Mouse (Mus musculus) liver, postnatal 0 days (tissue): ENCODE results near the gene Tmem208.

Source experiments
- CTCF ChIP-seq: sonication (generic); IDR thresholded peaks from 2 replicates; pipeline ENCODE4 v1.5.1; 2016; ENCODE audit warnings: antibody characterized with exemption, low read depth
- EP300 ChIP-seq: IDR thresholded peaks from 2 replicates; pipeline ENCODE4 v1.6.1; 2016; ENCODE audit warnings: antibody characterized with exemption, low read depth, mild to moderate bottlenecking

DNA sequence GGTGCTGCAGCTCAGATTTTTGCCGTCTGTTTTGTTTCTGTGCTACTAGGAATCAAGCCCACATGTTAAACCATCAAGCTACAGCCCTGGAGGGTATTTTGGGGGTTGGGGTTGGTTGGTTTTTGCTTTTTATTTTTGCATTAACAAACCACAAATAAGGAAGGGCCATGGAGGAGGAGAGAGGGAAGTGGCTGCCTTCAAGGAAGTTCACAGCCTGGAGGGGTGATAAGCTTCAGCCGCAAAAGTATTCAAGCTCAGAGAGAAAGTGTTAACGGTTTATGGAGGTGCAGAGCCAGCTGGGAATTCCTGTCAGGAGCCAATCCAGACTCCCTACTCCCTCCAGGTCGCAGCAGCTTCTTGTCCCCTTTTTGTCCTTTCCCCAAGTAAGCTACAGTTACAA, 12.8 kb downstream of the Tmem208 start:
- TF ChIP-seq CTCF, result no peak
- no peak for TF ChIP-seq EP300
